Mouse (Mus musculus) CH12.LX (cell line): ENCODE measurements around the gene Nom1. TPM values are rescaled to one million over a fixed set of nuclear protein-coding genes. Genes with fewer than 3 reads are reported as not detected.

ENCODE experiments used
- DNase-seq: peaks from one replicate; pipeline ENCODE4 v3.0.0-alpha.2; 2013; ENCODE audit errors: extremely low read depth
- H3K27ac ChIP-seq: 2 replicates; pipeline ENCODE4 v1.5.1; 2012; ENCODE audit warnings: low read depth, mild to moderate bottlenecking, control low read depth, moderate library complexity; ENCODE audit not compliant: insufficient read depth
- H3K27me3 ChIP-seq: replicated peaks from 2 replicates; pipeline ENCODE3; 2012; ENCODE audit warnings: inconsistent platforms
- H3K36me3 ChIP-seq, 2 experiments: replicated peaks in 1 of 2; 2 replicates each; pipeline versions ENCODE3 to v1.6.1; 2012; ENCODE audit warnings: inconsistent platforms in 1 of 2, low read length in 1 of 2, mild to moderate bottlenecking in 1 of 2, mixed read lengths in 1 of 2, moderate library complexity in 1 of 2; ENCODE audit not compliant: control insufficient read depth in 1 of 2, insufficient read depth in 1 of 2
- H3K4me1 ChIP-seq, 2 experiments: 2 replicates each; pipeline ENCODE4 v1.6.1; 2012; ENCODE audit warnings: inconsistent platforms in 1 of 2, moderate library complexity in 1 of 2; ENCODE audit not compliant: insufficient read depth in 2 of 2, control insufficient read depth in 1 of 2
- H3K4me2 ChIP-seq: 2 replicates; pipeline ENCODE4 v1.6.1; 2012; ENCODE audit warnings: low read depth, mild to moderate bottlenecking, control low read depth; ENCODE audit not compliant: poor library complexity, insufficient read depth, severe bottlenecking
- H3K4me3 ChIP-seq, 3 experiments: fragments of 150-350 bp in 1 of 3; sonication (generic) in 1 of 3; replicated peaks in 1 of 3; 2 replicates each; pipeline versions ENCODE3 to v1.5.1; 2011 to 2012; ENCODE audit warnings: low read depth in 2 of 3, low read length in 2 of 3, mild to moderate bottlenecking in 2 of 3, moderate library complexity in 2 of 3, control low read depth in 1 of 3, improper control_type of control experiment in 1 of 3, inconsistent platforms in 1 of 3, mixed read lengths in 1 of 3; ENCODE audit not compliant: poor library complexity in 1 of 3
- H3K79me2 ChIP-seq: replicated peaks from 2 replicates; pipeline ENCODE4 v1.6.1; 2012; ENCODE audit warnings: mild to moderate bottlenecking, moderate library complexity; ENCODE audit not compliant: control insufficient read depth, poor library complexity, insufficient read depth, severe bottlenecking; ENCODE audit errors: extremely low read depth
- H3K9ac ChIP-seq: 2 replicates; pipeline ENCODE4 v1.6.1; 2012; ENCODE audit warnings: low read depth, mild to moderate bottlenecking, control low read depth, moderate library complexity; ENCODE audit not compliant: insufficient read depth
- H3K9me3 ChIP-seq: replicated peaks from 2 replicates; pipeline ENCODE3; 2012; ENCODE audit warnings: low read length, inconsistent platforms, mixed read lengths
- ELF1 ChIP-seq: IDR thresholded peaks from 2 replicates; pipeline ENCODE4 v1.6.1; 2014; ENCODE audit warnings: low read depth, mild to moderate bottlenecking, inconsistent platforms, low read length, improper control_type of control experiment
- GABPA ChIP-seq: IDR thresholded peaks from 2 replicates; pipeline ENCODE4 v1.6.1; 2012; ENCODE audit warnings: low read depth, low read length, improper control_type of control experiment, inconsistent platforms; ENCODE audit not compliant: insufficient replicate concordance
- JUN ChIP-seq: IDR thresholded peaks from 2 replicates; pipeline ENCODE4 v1.6.1; 2011; ENCODE audit warnings: low read depth, mild to moderate bottlenecking, low read length, improper control_type of control experiment, moderate library complexity; ENCODE audit not compliant: insufficient read depth
- KAT2A ChIP-seq: IDR thresholded peaks from 2 replicates; pipeline ENCODE4 v1.6.1; 2012; ENCODE audit warnings: low read length, improper control_type of control experiment, inconsistent platforms; ENCODE audit not compliant: insufficient replicate concordance
- MAZ ChIP-seq: IDR thresholded peaks from 2 replicates; pipeline ENCODE4 v1.6.1; 2012; ENCODE audit warnings: low read depth, mild to moderate bottlenecking, inconsistent platforms, low read length, improper control_type of control experiment, moderate library complexity
- MXI1 ChIP-seq: IDR thresholded peaks from 2 replicates; pipeline ENCODE4 v1.6.1; 2011; ENCODE audit warnings: mild to moderate bottlenecking, low read depth, low read length, improper control_type of control experiment
- NRF1 ChIP-seq: IDR thresholded peaks from 2 replicates; pipeline ENCODE4 v1.6.1; 2014; ENCODE audit warnings: low read depth, mild to moderate bottlenecking, inconsistent platforms, low read length, improper control_type of control experiment, moderate library complexity
- POLR2A ChIP-seq: IDR thresholded peaks from 2 replicates; pipeline ENCODE4 v1.6.1; 2011; ENCODE audit warnings: low read depth, mild to moderate bottlenecking, improper control_type of control experiment, low read length
- POLR2AphosphoS2 ChIP-seq: IDR thresholded peaks from 2 replicates; pipeline ENCODE4 v1.6.1; 2011; ENCODE audit warnings: low read depth, low read length, improper control_type of control experiment
- RCOR1 ChIP-seq: conservative IDR thresholded peaks from 2 replicates; pipeline ENCODE4 v1.6.1; 2012; ENCODE audit warnings: low read depth, mild to moderate bottlenecking, inconsistent platforms, low read length, improper control_type of control experiment
- SIN3A ChIP-seq: IDR thresholded peaks from 2 replicates; pipeline ENCODE4 v1.6.1; 2012; ENCODE audit warnings: low read length, improper control_type of control experiment, inconsistent platforms
- UBTF ChIP-seq: IDR thresholded peaks from 2 replicates; pipeline ENCODE4 v1.6.1; 2012; ENCODE audit warnings: low read depth, mild to moderate bottlenecking, inconsistent platforms, low read length, improper control_type of control experiment, moderate library complexity
- USF2 ChIP-seq: conservative IDR thresholded peaks from 2 replicates; pipeline ENCODE4 v1.6.1; 2011; ENCODE audit warnings: low read depth, low read length, improper control_type of control experiment
- ZKSCAN1 ChIP-seq: IDR thresholded peaks from 2 replicates; pipeline ENCODE4 v1.6.1; 2012; ENCODE audit warnings: low read depth, inconsistent platforms, low read length, improper control_type of control experiment, borderline replicate concordance
- ZNF384 ChIP-seq: IDR thresholded peaks from 2 replicates; pipeline ENCODE4 v1.6.1; 2012; ENCODE audit warnings: low read depth, low read length, improper control_type of control experiment, inconsistent platforms
- dilution Hi-C: fragments of 300-500 bp; cut with MboI; formaldehyde crosslinking; loops from 2 replicates; pipeline ENCODE4 v1.14.3; 2020; ENCODE audit warnings: low sequenced_read_pairs; ENCODE audit not compliant: extremely low pct_unique_long_range_greater_than_20kb, extremely low pct_ligation_motif_present
- in situ Hi-C: fragments of 300-500 bp; cut with MboI; formaldehyde crosslinking; loops from 3 replicates; pipeline ENCODE4 v1.14.3; 2019; ENCODE audit warnings: low sequenced_read_pairs, low pct_ligation_motif_present, low pct_unique_long_range_greater_than_20kb, mixed read lengths
- polyA plus RNA-seq: library from polyadenylated mRNA; unstranded; fragments of >175 nt; gene quantifications from 2 replicates; pipeline ENCODE4 v1.2.1, GENCODE M21; 2012; ENCODE audit warnings: low read depth; ENCODE audit not compliant: insufficient read length
- total RNA-seq, 2 experiments: library from RNA; depleted of rRNA; stranded (reverse); fragments of 300-350 nt in 1 of 2; fragments of >200 nt in 1 of 2; gene quantifications; 2 replicates each; pipeline ENCODE4 v1.2.3; 2012 to 2014

Gene Nom1
- total and polyA plus RNA-seq, 3 experiments = 23.7 to 30.6 (median 28.6) TPM

DNA sequence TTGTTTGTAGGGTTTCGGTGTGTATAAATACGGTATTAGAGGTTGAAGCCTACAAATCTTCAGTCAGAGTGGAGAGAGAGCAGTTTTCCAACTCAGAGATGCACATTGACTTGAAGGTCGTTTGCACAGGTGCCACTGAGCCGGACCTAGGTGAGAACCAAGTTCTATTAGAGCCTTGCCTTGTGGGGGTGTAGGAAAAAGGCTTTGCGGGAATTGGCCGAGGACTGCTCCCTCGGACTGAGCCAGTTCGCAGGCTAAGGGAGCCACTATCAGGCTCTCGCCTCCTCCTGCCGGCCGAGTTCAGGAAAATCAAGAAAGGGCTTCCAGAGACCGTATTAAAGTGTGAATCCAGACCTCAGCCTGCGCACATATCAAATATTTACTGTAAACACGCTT lies 44.7 kb downstream of the Nom1 start:
- Histone ChIP-seq H3K27me3 (no peaks in the 10 kb centered on the region), H3K4me3 (no peak overlapping the region), H3K79me2 (no peaks in the 10 kb centered on the region), H3K27ac (no peak overlapping the region), H3K9me3 (peaks cover 10% of the 10 kb centered on the region), H3K36me3 (no peaks in the 10 kb centered on the region), H3K4me2 (no peak overlapping the region), H3K4me1 (peaks cover 3 to 24% of the 10 kb centered on the region in 2 experiments), H3K9ac (no peak overlapping the region)
- in situ Hi-C loops = no loop called here
- dilution Hi-C loops = no loop called here
- DNase-seq = no peak
- TF ChIP-seq GABPA (no peak), JUN (no peak), RCOR1 (no peak), NRF1 (no peak), ZKSCAN1 (no peak), MXI1 (no peak), UBTF (no peak), USF2 (no peak), ZNF384 (no peak), POLR2AphosphoS2 (no peak), KAT2A (no peak), MAZ (no peak), SIN3A (no peak)

DNA sequence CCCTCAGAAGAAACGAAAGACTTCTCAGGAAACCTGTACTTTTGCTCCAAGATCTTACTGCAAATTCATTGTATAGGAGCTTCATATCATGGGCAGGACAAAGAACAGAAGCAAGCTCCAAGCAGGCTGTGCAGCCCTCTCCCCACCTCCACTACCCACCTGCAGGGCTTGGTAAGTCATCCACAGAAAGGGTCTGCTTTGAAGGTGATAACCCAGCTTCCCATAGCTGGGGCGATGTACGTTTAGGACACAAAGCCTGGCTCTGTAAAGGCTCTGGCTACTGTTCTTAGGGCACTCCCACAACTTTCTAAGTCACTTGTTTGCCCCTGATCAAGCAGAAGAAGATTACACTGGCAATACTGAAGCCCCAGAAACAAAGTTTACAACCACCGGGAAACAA lies 49.3 kb downstream of the Nom1 start:
- Histone ChIP-seq H3K4me3 (no peak overlapping the region), H3K4me2 (no peak overlapping the region), H3K36me3 (no peaks in the 10 kb centered on the region), H3K9ac (no peak overlapping the region), H3K27ac (no peak overlapping the region), H3K4me1 (peaks cover 12 to 44% of the 10 kb centered on the region in 2 experiments), H3K9me3 (peaks cover under 1% of the 10 kb centered on the region), H3K27me3 (no peaks in the 10 kb centered on the region), H3K79me2 (no peaks in the 10 kb centered on the region)
- no peak for DNase-seq
- in situ Hi-C loops (no loop called here), dilution Hi-C loops (no loop called here)
- TF ChIP-seq ELF1 = no peak
- no peak for TF ChIP-seq POLR2A
